Mouse (Mus musculus) forebrain, postnatal 0 days (tissue): ENCODE results near the gene Fhad1. TPM values are rescaled to one million over a fixed set of nuclear protein-coding genes. Genes with fewer than 3 reads are reported as not detected.

Source experiments
- ATAC-seq: fragments of 200-750 bp; cut with Nextera tagmentation; 2 replicates; pipeline ENCODE4 v1.8.0; 2017; ENCODE audit warnings: mild to moderate bottlenecking, moderate library complexity
- DNase-seq: peaks from one replicate; pipeline ENCODE4 v3.0.0-alpha.2; 2015
- H3K27ac ChIP-seq: fragments of 300-500 bp; sonication (generic); 2 replicates; pipeline ENCODE4 v1.5.1; 2014; ENCODE audit warnings: low read depth, mild to moderate bottlenecking, antibody characterized with exemption, low read length, moderate library complexity, mixed read lengths
- H3K27me3 ChIP-seq: fragments of 300-500 bp; sonication (generic); 2 replicates; pipeline ENCODE4 v1.6.1; 2014; ENCODE audit warnings: mild to moderate bottlenecking, low read length, mixed read lengths; ENCODE audit not compliant: insufficient read depth
- H3K36me3 ChIP-seq: fragments of 300-500 bp; sonication (generic); 2 replicates; pipeline ENCODE4 v1.6.1; 2014; ENCODE audit warnings: mild to moderate bottlenecking, moderate library complexity; ENCODE audit not compliant: insufficient read depth
- H3K4me1 ChIP-seq: fragments of 300-500 bp; sonication (generic); 2 replicates; pipeline ENCODE4 v1.6.1; 2014; ENCODE audit warnings: antibody characterized with exemption; ENCODE audit not compliant: insufficient read depth
- H3K4me2 ChIP-seq: fragments of 300-500 bp; sonication (generic); 2 replicates; pipeline ENCODE4 v1.6.1; 2014; ENCODE audit warnings: low read depth, mild to moderate bottlenecking, moderate library complexity
- H3K4me3 ChIP-seq: fragments of 300-500 bp; sonication (generic); 2 replicates; pipeline ENCODE4 v1.5.1; 2014; ENCODE audit warnings: low read depth, low read length, mixed read lengths
- H3K9ac ChIP-seq: fragments of 300-500 bp; sonication (generic); 2 replicates; pipeline ENCODE4 v1.6.1; 2014; ENCODE audit warnings: mild to moderate bottlenecking
- H3K9me3 ChIP-seq: fragments of 300-500 bp; sonication (generic); 2 replicates; pipeline ENCODE4 v1.6.1; 2016; ENCODE audit warnings: low read length
- CTCF ChIP-seq: sonication (generic); IDR thresholded peaks from 2 replicates; pipeline ENCODE4 v1.5.1; 2016; ENCODE audit warnings: antibody characterized with exemption, control low read depth, low read depth
- WGBS: fragments of 180-500 bp; shearing (Covaris S2); extraction: QIAGEN DNeasy Blood & Tissue Kit; methylation state at CpG from one replicate; pipeline ENCODE4 v1.1.7; 2014; 5-methylcytosine and 5-hydroxymethylcytosine counted together
- polyA plus RNA-seq: library from polyadenylated mRNA; unstranded; fragments of >200 nt; fragmentation: Nextera tagmentation; extraction: Ambion mirVana; gene quantifications from 2 replicates; pipeline ENCODE4 v1.2.1, GENCODE M21; 2015
- total RNA-seq: library from RNA; depleted of rRNA; stranded (reverse); fragments of >200 nt; gene quantifications from 2 replicates; pipeline ENCODE4 v1.2.3, GENCODE M21; 2014

Fhad1 gene
- total and polyA plus RNA-seq, 2 experiments from 2014 or later = 3.9 to 4.6 TPM

- H3K27ac ChIP-seq = no peak overlapping the region
- H3K9ac ChIP-seq = no peak overlapping the region
- H3K27me3 ChIP-seq = no peaks in the 10 kb centered on the region
- no peaks in the 10 kb centered on the region for H3K36me3 ChIP-seq
- H3K9me3 ChIP-seq = no peaks in the 10 kb centered on the region
- DNase-seq (no peak), ATAC-seq (no peak)
- H3K4me2 ChIP-seq = no peak overlapping the region
- no peak overlapping the region for H3K4me3 ChIP-seq
- TF ChIP-seq CTCF = no peak
- no peaks in the 10 kb centered on the region for H3K4me1 ChIP-seq
- WGBS = 59% methylated on average over 4 of the region's 4 CpGs
Measured at GRCm38 (mm10) chr4:142037897-142038296, 23.0 kb upstream of the Fhad1 start.

- no peak overlapping the region for H3K4me2 ChIP-seq
- no peaks in the 10 kb centered on the region for H3K4me1 ChIP-seq
- 88% methylated on average over 13 of the region's 13 CpGs for WGBS
- no peaks in the 10 kb centered on the region for H3K9me3 ChIP-seq
- H3K4me3 ChIP-seq = no peak overlapping the region
- no peak overlapping the region for H3K9ac ChIP-seq
- no peaks in the 10 kb centered on the region for H3K36me3 ChIP-seq
- ATAC-seq (no peak), DNase-seq (no peak)
- H3K27ac ChIP-seq = no peak overlapping the region
- TF ChIP-seq CTCF = no peak
- H3K27me3 ChIP-seq = no peaks in the 10 kb centered on the region
Measured at GRCm38 (mm10) chr4:142028533-142028932, 13.7 kb upstream of the Fhad1 start.

- DNase-seq (no peak), ATAC-seq (no peak)
- Histone ChIP-seq H3K4me3 (no peak overlapping the region), H3K27me3 (no peaks in the 10 kb centered on the region), H3K27ac (no peak overlapping the region), H3K9me3 (no peaks in the 10 kb centered on the region), H3K9ac (no peak overlapping the region), H3K4me1 (no peaks in the 10 kb centered on the region), H3K4me2 (no peak overlapping the region), H3K36me3 (no peaks in the 10 kb centered on the region)
- TF ChIP-seq CTCF = no peak
- WGBS = 88% methylated on average over 2 of the region's 2 CpGs
Measured at GRCm38 (mm10) chr4:142026965-142027364, 12.1 kb upstream of the Fhad1 start.

DNA sequence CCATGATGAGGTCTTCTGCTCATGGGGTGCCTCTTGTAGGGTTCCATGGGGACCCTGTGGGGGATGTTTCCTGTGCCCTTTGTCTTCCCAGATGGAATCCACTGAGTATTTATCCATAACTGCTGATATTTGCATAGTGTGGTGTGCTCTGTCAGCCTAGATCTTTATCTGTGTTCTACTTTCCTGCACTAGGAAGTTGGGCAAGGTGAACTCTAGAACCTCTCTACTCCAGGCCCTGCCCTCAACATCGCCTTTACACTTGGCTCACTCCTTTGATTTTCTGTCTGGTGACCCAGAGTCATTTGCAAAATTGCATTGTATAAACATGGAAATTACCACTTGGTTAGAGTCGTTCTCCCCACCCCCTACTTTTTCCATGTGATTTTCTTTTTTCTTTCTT lies 9.7 kb upstream of the Fhad1 start:
- 94% methylated on average over 2 of the region's 2 CpGs for WGBS
- ATAC-seq = no peak
- Histone ChIP-seq H3K4me1 (no peaks in the 10 kb centered on the region), H3K36me3 (no peaks in the 10 kb centered on the region), H3K9ac (no peak overlapping the region), H3K27ac (no peak overlapping the region), H3K27me3 (no peaks in the 10 kb centered on the region), H3K4me3 (no peak overlapping the region), H3K9me3 (no peaks in the 10 kb centered on the region), H3K4me2 (no peak overlapping the region)
- no peak for DNase-seq
- TF ChIP-seq CTCF = no peak

DNA sequence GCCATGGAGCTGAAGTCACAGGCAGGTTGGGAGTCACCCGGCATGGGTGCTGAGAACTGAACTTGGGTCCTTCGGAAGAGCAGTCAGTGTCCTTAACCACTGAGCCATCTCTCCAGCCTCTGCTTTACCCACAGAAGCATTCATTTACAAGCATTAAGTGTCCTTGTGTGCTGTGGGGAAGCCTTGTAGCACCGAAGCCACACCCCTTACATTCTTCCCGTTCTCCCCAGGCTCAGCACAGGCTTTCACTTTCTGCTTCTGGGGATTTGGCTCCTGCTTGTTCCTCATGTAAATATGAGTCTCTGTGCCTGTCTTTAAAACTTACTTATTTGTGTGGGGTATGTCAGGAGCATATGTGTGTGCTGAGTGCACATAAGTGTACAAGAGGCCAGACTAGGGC lies 8.3 kb upstream of the Fhad1 start:
- no peaks in the 10 kb centered on the region for H3K36me3 ChIP-seq
- no peak for DNase-seq
- TF ChIP-seq CTCF = no peak
- 77% methylated on average over 4 of the region's 4 CpGs for WGBS
- no peaks in the 10 kb centered on the region for H3K27me3 ChIP-seq
- H3K9ac ChIP-seq = no peak overlapping the region
- no peaks in the 10 kb centered on the region for H3K4me1 ChIP-seq
- no peak for ATAC-seq
- H3K4me2 ChIP-seq = no peak overlapping the region
- H3K9me3 ChIP-seq = no peaks in the 10 kb centered on the region
- H3K27ac ChIP-seq = no peak overlapping the region
- H3K4me3 ChIP-seq = no peak overlapping the region

DNA sequence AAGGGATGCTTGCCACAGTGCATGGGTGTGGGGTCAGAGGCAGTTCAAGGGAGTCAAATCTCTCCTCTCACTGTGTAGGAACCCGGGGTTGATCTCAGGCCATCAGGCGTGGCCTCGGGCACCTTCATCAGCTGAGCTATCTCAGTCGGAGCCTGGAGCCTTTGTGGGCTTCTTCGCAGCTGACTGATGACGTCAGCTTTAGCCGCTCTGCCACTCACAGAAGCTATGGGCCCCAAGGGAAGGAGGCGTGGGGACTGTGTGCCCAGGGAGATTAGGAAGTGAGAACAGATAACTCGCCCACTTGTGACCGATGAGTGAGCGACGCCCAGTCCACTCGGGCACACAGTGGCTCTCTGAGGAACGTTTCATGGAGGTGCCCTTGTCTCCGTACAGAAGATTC lies 2.8 kb upstream of the Fhad1 start:
- Histone ChIP-seq H3K9ac (no peak overlapping the region), H3K4me1 (peaks cover 4% of the 10 kb centered on the region; the same call in 1 of the 2 replicates), H3K27me3 (no peaks in the 10 kb centered on the region; the same call in 1 of the 2 replicates), H3K36me3 (no peaks in the 10 kb centered on the region), H3K27ac (no peak overlapping the region), H3K4me2 (no peak overlapping the region), H3K9me3 (no peaks in the 10 kb centered on the region), H3K4me3 (no peak overlapping the region)
- ATAC-seq (no peak), DNase-seq (no peak)
- TF ChIP-seq CTCF = no peak
- WGBS = 68% methylated on average over 15 of the region's 15 CpGs

- Histone ChIP-seq H3K27me3 (no peaks in the 10 kb centered on the region), H3K4me3 (no peak overlapping the region), H3K9me3 (no peaks in the 10 kb centered on the region), H3K36me3 (no peaks in the 10 kb centered on the region), H3K4me1 (peaks cover 4% of the 10 kb centered on the region; the same call in 1 of the 2 replicates), H3K27ac (no peak overlapping the region), H3K9ac (no peak overlapping the region), H3K4me2 (no peak overlapping the region)
- no peak for TF ChIP-seq CTCF
- WGBS = 88% methylated on average over 13 of the region's 13 CpGs
- ATAC-seq (no peak), DNase-seq (no peak)
Measured at GRCm38 (mm10) chr4:142011236-142011635, 3.6 kb downstream of the Fhad1 start.

DNA sequence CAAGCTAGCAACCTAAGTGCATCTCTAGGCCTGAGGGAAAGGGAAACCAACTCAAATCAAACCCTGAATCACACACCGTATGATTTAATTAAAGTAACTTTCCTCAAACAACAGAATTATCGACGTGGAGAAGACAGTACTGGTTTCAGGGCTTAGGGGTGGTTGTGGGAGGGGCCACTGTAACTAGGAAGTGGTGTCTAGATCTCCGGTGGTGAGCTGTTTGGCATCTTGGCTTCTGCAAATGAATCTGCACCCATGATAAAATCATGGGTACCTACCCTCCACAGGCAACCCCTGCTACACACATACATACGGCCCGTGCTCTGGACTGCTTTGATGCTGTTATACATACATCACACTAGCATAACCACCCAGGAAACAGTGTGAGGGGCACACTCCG lies 4.4 kb downstream of the Fhad1 start:
- 69% methylated on average over 7 of the region's 7 CpGs for WGBS
- ATAC-seq (no peak), DNase-seq (no peak)
- H3K4me2 ChIP-seq = no peak overlapping the region
- H3K9ac ChIP-seq = no peak overlapping the region
- TF ChIP-seq CTCF = no peak
- no peaks in the 10 kb centered on the region for H3K27me3 ChIP-seq
- no peak overlapping the region for H3K4me3 ChIP-seq
- peaks cover 5% of the 10 kb centered on the region; the same call in 1 of the 2 replicates for H3K4me1 ChIP-seq
- no peak overlapping the region for H3K27ac ChIP-seq
- H3K36me3 ChIP-seq = no peaks in the 10 kb centered on the region
- no peaks in the 10 kb centered on the region for H3K9me3 ChIP-seq
